Mouse (Mus musculus): Measurements from ENCODE around the gene Cplx1. TPM values are rescaled to one million over a fixed set of nuclear protein-coding genes. Genes with fewer than 3 reads are reported as not detected.
"Not testable (repeated sequence)": the region's sequence is repeated elsewhere in the genome, so short reads cannot be mapped to it uniquely, and the experiment has no call there.

Gene Cplx1
- total RNA-seq, 4 experiments from 2014 or later = 2.0 to 4.7 (median 3.6) TPM

DNA sequence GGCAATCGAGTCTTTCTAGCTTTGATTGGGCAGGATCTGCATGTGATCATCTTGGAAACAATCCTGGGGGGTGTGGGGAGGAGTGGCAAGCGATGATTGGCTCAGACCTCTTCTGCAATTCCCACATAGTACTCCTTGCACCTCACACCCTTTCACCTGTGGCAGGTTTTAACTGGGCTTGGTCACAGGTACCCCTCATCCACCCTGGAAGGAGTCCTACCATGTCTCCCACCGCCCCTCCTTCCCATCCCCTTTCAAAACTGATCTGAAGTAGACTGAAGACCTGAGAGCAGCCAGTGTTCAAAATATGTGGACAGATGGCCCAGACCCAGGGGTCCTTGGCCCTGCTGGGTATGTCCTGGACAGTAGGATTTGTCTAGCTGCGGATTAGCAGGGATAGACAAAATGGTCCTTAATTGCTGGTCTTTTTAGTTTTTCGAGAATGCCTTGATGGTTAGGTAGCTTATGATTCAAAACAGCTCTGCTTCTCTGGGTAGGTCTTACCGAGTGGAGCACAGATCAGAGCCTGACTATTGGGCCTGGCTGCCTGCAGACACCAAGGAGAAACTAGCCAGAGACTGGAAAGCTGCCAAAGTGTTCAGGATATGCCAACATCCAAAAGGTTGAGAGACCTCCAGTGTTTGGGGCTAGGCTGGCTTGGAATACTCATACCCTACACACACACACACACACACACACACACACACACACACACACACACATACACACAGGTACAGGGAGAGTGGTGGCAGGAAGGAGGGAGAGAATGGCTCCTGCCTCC is 34.1 kb downstream of the Cplx1 start:
- DNase-seq = no peak

DNA sequence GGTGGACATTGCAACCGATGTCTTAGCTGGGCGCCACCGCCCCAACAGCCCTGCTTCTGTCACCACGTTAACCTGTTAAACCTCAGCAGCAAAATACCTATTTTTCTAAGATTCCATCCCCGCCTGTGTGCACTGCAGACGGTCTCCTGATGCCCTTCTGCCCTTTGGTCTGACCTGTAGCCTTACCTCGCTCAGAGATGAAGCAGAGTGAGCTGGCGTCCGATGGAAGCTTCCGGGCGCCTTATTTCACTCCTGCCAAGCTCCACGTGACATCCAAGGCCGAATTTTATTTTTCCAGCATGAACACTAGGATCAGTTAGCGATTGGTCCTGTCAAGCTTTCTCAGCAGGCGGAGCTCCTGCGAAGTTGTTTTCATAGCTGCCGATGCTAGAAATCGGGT is 47.5 kb downstream of the Cplx1 start:
- DNase-seq = no peak

DNA sequence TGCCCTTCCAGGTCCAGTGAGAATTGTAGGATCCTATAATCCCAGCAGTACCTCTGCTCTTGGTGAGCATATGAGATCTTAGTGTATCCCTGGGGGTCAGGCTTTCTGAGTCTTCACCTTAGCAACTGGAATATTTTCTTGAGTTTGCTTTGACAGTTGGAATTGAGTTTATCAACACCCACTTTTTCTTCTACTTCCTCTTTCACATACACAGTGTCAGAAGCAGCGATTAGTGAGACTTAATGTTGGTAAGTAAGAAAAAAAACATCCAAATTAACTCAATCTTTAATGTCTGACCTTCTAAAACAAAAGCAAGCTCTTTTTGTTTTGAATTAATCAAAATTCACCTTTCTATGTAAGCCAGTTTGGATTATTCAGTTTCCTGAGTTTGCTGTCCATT is 48.3 kb downstream of the Cplx1 start:
- no peak for DNase-seq

DNA sequence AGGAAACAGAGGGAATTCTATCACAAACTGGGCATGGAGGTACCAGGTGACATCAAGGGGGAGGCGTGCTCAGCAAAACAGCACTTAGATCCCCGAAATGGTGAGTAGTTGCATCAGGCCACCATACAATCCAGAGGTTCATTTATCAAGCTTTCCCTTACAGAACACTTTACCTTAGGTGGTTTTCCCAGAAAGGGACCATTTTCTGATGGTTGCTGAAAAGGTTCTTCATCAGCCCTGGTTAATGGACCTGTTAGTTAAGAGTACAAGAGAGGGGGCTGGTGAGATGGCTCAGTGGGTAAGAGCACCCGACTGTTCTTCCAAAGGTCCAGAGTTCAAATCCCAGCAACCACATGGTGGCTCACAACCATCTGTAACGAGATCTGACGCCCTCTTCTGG is 63.7 kb downstream of the Cplx1 start:
- DNase-seq = not testable (repeated sequence)

DNA sequence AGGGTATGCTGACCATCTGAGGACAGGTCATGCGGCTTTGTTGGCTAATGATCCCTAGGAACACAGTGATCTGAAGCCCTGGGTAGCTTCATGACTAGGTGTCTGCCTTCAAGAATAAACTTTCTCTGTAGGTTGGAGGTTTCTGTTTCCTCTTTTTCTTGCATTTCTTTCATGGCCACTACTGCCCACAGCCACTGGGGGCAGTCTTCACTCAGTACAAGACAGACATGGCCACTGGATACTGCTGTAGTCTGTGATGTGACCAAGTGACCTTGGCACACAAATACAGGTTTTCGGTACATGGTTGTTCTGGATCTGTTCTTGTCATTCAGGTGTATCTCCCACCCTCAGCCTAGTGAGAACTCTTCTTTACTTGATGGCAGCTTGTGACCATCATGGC is 64.6 kb downstream of the Cplx1 start:
- no peak for DNase-seq

DNA sequence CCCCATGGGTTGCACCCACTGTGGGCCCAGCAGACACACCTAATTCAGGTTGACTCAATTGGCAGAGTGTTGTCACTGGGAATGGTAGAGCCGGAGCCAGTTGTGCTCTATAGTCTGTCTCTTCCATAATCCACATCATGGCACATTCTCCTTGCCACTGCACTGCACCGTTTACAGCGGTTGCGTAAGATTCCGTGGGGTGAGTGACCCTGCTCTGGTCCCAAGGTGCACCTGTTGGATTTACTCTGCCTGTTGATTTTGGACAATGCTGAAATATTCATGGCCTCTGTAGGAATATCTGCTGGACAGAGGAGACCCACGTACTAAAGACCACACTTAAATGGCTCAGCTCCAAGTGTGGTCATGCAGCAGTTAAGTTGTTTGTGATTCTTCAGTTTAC is 66.8 kb downstream of the Cplx1 start:
- no peak for DNase-seq

DNA sequence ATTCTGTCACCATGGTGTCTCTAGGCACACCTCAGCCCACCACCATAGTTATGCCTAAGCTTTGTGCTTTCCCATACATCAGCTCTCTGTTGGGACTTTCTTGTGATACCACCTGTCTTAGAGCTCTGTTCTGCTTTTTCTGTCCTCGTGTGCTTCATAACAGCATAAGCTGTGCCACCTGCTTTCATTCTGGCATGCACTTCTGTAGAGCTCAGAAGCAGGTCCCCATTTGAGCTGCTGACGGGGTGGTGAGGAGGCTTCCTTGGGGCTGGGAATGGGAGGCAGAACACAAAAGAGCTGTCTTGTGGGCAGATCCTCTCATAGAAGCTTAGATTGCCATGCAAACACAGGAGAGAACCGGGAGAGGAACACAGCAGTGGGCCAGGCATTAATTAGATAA is 73.8 kb downstream of the Cplx1 start:
- DNase-seq = no peak

DNA sequence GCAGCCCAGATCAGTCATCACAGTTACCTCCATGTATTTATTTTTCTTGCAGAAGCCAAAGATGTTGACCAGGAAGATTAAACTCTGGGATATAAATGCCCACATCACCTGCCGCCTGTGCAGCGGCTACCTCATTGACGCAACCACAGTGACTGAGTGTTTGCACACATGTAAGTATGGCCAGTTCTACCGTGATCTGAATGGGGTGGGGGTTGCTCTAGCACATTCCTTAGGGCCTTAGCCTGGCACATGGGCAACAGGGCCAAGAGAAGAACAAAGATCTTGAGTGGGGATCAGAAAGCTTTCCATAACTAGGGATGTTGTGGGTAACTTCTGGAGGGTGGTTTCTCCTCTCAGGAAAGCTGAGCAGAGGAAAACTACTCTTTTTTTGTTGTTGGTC is 76.1 kb downstream of the Cplx1 start:
- DNase-seq = no peak

DNA sequence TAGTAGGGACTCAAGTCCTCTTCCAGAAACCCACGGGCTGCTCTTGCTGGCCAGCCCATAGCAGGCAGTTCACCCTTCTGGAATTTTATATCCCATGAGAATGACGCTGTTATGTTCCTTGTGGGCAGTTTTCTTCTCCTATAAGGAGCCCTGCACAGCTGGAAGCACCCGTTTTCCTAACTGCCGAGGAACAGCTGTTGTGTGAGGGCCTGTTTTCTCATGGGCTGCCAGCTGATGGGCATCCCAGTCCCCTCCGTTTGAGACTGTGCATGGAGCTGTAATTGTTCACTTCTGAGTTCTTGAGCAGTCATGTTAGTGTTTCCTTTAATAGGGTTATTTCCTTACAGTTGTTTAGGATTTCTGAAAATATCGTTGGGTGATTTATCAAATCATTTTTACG is 80.2 kb downstream of the Cplx1 start:
- DNase-seq = no peak

Other genes starting within 250 kb of the Cplx1 start
- 10 to 100 TPM; 13.5 to 18.2 (median 15.5) TPM for gene Pigg, start 237.4 kb downstream of the Cplx1 start, total RNA-seq (2022)
- 1 to 10 TPM; 2.5 to 4.6 (median 3.9) TPM for gene Gm42517, start 182.1 kb downstream of the Cplx1 start, total RNA-seq (2022)
- not detected for gene Pde6b, start 161.6 kb downstream of the Cplx1 start, total RNA-seq (2022)
- 100 to 1,000 TPM in 3 of 4 experiments, 10 to 100 TPM in 1; 89.8 to 365 (median 163) TPM for gene Atp5k, start 115.6 kb downstream of the Cplx1 start, total RNA-seq (2022)
- gene Mfsd7a, start 101.1 kb downstream of the Cplx1 start, total RNA-seq (2022) = 1 to 10 TPM; 1.4 to 3.6 (median 1.8) TPM
- gene Pcgf3, start 88.8 kb downstream of the Cplx1 start, total RNA-seq (2022) = 10 to 100 TPM; 35.9 to 45.2 (median 40.5) TPM
- 100 to 1,000 TPM in 2 of 4 experiments, 10 to 100 TPM in 2; 87.2 to 105 (median 95.9) TPM for gene Gak, start 79.7 kb upstream of the Cplx1 start, total RNA-seq (2022)
- 10 to 100 TPM; 27.3 to 34.7 (median 31.8) TPM for gene Tmem175, start 79.7 kb upstream of the Cplx1 start, total RNA-seq (2022)
- gene Idua, start 110.3 kb upstream of the Cplx1 start, total RNA-seq (2022) = 10 to 100 TPM; 17.5 to 31.1 (median 22.6) TPM
- 10 to 100 TPM; 15.3 to 39.9 (median 31.0) TPM for gene Dgkq, start 119.6 kb upstream of the Cplx1 start, total RNA-seq (2022)
- gene Slc26a1, start 125.5 kb upstream of the Cplx1 start, total RNA-seq (2022) = under 1 TPM; 0.14 to 0.46 (median 0.19) TPM
- 10 to 100 TPM; 29.5 to 52.6 (median 34.7) TPM for gene Fgfrl1, start 142.4 kb upstream of the Cplx1 start, total RNA-seq (2022)
- gene Rnf212, start 225.0 kb upstream of the Cplx1 start, total RNA-seq (2022) = not detected
- not detected for gene Tmed11, start 245.3 kb upstream of the Cplx1 start, total RNA-seq (2022)

All from adrenal gland, adult 8-10 months (tissue).